Comparison of ENCODE assay signal across 9 mouse cellular contexts in the genomic region with DNA sequence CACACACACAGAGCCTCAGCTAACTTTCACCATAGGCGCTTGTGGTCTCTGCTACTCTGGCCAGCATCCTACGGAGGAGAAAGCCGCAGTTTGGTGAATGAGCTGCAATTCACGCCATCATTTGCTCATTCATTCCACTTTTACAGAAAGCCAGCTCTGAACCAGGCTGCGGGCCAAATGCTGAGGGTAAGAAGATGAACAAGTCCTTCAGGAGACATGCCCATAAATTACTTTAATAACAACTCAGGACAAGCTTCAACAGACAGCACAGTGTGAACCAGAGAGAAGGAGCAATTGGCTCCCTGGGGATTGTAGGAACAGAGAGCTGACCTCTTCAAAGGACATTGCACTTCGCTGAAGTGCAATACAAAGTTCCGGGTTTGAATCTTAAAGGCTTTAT. TPM values are rescaled to one million over a fixed set of nuclear protein-coding genes. Genes with fewer than 3 reads are reported as not detected.
DNase-seq lines count a peak whose midpoint lies in the region; ATAC-seq and TF ChIP-seq lines count a peak whose summit lies in the region.
"Had no signal": no experiment of that assay in that cellular context is flagged by ENCODE, and none has a peak within 500 bp of the region (broad histone marks: within the 10 kb centered on the region; RNA-seq: fewer than 3 reads in every experiment).

No protein-coding gene starts in this region.

- no peak overlapping the region for H3K9ac ChIP-seq in hindbrain, postnatal 0 days (replicated peaks; ENCODE audit: low read length)
- H3K9ac ChIP-seq in hindbrain, embryonic 12.5 days, result no peak overlapping the region
- H3K9ac ChIP-seq in liver, embryonic 12.5 days, result peak overlapping the region; percentile 61

- no peak overlapping the region for H3K4me2 ChIP-seq in hindbrain, postnatal 0 days (ENCODE audit: low read depth, low read length)
- H3K4me2 ChIP-seq in hindbrain, embryonic 12.5 days (replicated peaks), result no peak overlapping the region
- H3K4me2 ChIP-seq in liver, embryonic 12.5 days, result peak overlapping the region; percentile 86

- no peak for TF ChIP-seq CTCF in hindbrain, postnatal 0 days (IDR thresholded peaks at IDR 0.05; ENCODE audit: low read depth)

- H3K27ac ChIP-seq in hindbrain, postnatal 0 days, result no peak overlapping the region
- H3K27ac ChIP-seq in hindbrain, embryonic 12.5 days, result no peak overlapping the region
- peak overlapping the region; percentile 92 for H3K27ac ChIP-seq in liver, embryonic 12.5 days

- 55% methylated on average over 7 of the region's 7 CpGs for WGBS in hindbrain, postnatal 0 days
- WGBS in hindbrain, embryonic 12.5 days, result 61% methylated on average over 7 of the region's 7 CpGs
- 40% methylated on average over 7 of the region's 7 CpGs for WGBS in liver, embryonic 12.5 days (ENCODE audit: insufficient replicate concordance)

- H3K27me3 ChIP-seq in hindbrain, postnatal 0 days (ENCODE audit: insufficient read depth, low read length), result no peaks in the 10 kb centered on the region
- H3K27me3 ChIP-seq in hindbrain, embryonic 12.5 days, result peaks cover 47% of the 10 kb centered on the region
- H3K27me3 ChIP-seq in liver, embryonic 12.5 days (replicated peaks), result no peaks in the 10 kb centered on the region

- DNase-seq in embryo, embryonic 10.5 days (ENCODE audit: low spot score), result peak; percentile 27
- DNase-seq in embryo, embryonic 10 days (ENCODE audit: low spot score), result no peak
- peak; percentile 13 for DNase-seq in hindbrain, postnatal 0 days (ENCODE audit: low spot score)
- peak; percentile 76 for DNase-seq in adrenal gland, postnatal 14 days
- no peak for DNase-seq in layer of hippocampus, postnatal 25 days (ENCODE audit: extremely low spot score in 1 of 2, low spot score in 1 of 2)

- no peak overlapping the region for H3K4me3 ChIP-seq in hindbrain, postnatal 0 days (ENCODE audit: low read length)
- H3K4me3 ChIP-seq in hindbrain, embryonic 12.5 days, result no peak overlapping the region
- peak overlapping the region; percentile 94 for H3K4me3 ChIP-seq in liver, embryonic 12.5 days

- no peaks in the 10 kb centered on the region for H3K9me3 ChIP-seq in hindbrain, postnatal 0 days (ENCODE audit: low read length)
- no peaks in the 10 kb centered on the region for H3K9me3 ChIP-seq in hindbrain, embryonic 12.5 days (replicated peaks)
- H3K9me3 ChIP-seq in liver, embryonic 12.5 days (replicated peaks), result 0 out of 2 replicates have a peak, but pooled peaks cover 4% of the 10 kb centered on the region

- no peak for ATAC-seq in hindbrain, postnatal 0 days
- ATAC-seq in hindbrain, embryonic 12.5 days (ENCODE audit: low FRiP score), result no peak
- no peak for ATAC-seq in liver, embryonic 12.5 days
- no peak for ATAC-seq in granulocyte monocyte progenitor cell, adult 5-6 weeks (replicated peaks; ENCODE audit: poor library complexity, severe bottlenecking)

- H3K36me3 ChIP-seq in hindbrain, postnatal 0 days (ENCODE audit: insufficient read depth, low read length), result no peaks in the 10 kb centered on the region
- H3K36me3 ChIP-seq in hindbrain, embryonic 12.5 days, result no peaks in the 10 kb centered on the region
- peaks cover 15% of the 10 kb centered on the region; the same call in 1 of the 2 replicates for H3K36me3 ChIP-seq in liver, embryonic 12.5 days

- no peaks in the 10 kb centered on the region for H3K4me1 ChIP-seq in hindbrain, postnatal 0 days (ENCODE audit: insufficient read depth, low read length)
- H3K4me1 ChIP-seq in hindbrain, embryonic 12.5 days, result peaks cover 13% of the 10 kb centered on the region
- H3K4me1 ChIP-seq in liver, embryonic 12.5 days, result peaks cover 76% of the 10 kb centered on the region

RNA-seq across cellular contexts. Expression of a gene that starts 0.6 kb away (rescaled TPM):
- 11.1 and 11.7 TPM in 2 replicates for total RNA-seq in hindbrain, postnatal 0 days (2014; rRNA removed)
- polyA plus RNA-seq in hindbrain, postnatal 0 days (2015; fragmentation: Nextera tagmentation; extraction: Ambion mirVana), result 5.3 and 5.4 TPM in 2 replicates
- 6.1 and 8.2 TPM in 2 replicates for polyA plus RNA-seq in hindbrain, embryonic 12.5 days (2016; fragmentation: Nextera tagmentation; extraction: Ambion mirVana)
- total RNA-seq in adrenal gland, postnatal 14 days (2021), result 8.7 and 10.5 TPM in 2 replicates
- 286 and 295 TPM in 2 replicates for polyA plus RNA-seq in liver, embryonic 12.5 days (2016; fragmentation: Nextera tagmentation; extraction: Ambion mirVana)
- 1 to 10 TPM; 1.8 to 2.8 TPM for total RNA-seq in layer of hippocampus, postnatal 25 days (2021)
- 4.4 TPM in 2 replicates for total RNA-seq in granulocyte monocyte progenitor cell, adult 5-6 weeks (2014; fragmentation: Nextera tagmentation)
- 2.1 and 2.4 TPM in 2 replicates for total RNA-seq in granulocyte monocyte progenitor cell, adult 5-6 weeks (2017)
- polyA plus RNA-seq: C2C12 had no signal

Comparison
In these comparisons a context has a peak if more than half of its experiments do, and no peak if none do; other contexts are left out.
1. DNase-seq: peak in embryo, embryonic 10.5 days (single experiment), hindbrain, postnatal 0 days (single experiment) and adrenal gland, postnatal 14 days (single experiment); none in embryo, embryonic 10 days (single experiment) and layer of hippocampus, postnatal 25 days (0 of 2).